Mouse (Mus musculus) midbrain, embryonic 15.5 days (tissue): ENCODE data around the gene Gpd2. TPM values are rescaled to one million over a fixed set of nuclear protein-coding genes. Genes with fewer than 3 reads are reported as not detected.
A peak's percentile ranks its signal among the peaks of the same experiment; 100 is the strongest.

ENCODE experiments used
- ATAC-seq: fragments of 200-750 bp; cut with Nextera tagmentation; replicated peaks from 2 replicates; pipeline ENCODE4 v1.8.0; 2017; ENCODE audit warnings: moderate TSS enrichment
- H3K27ac ChIP-seq: fragments of 300-500 bp; sonication (generic); 2 replicates; pipeline ENCODE4 v1.5.1; 2015; ENCODE audit warnings: mild to moderate bottlenecking, inconsistent platforms
- H3K27me3 ChIP-seq: fragments of 300-500 bp; sonication (generic); replicated peaks from 2 replicates; pipeline ENCODE4 v1.6.1; 2015; ENCODE audit warnings: inconsistent platforms
- H3K36me3 ChIP-seq: fragments of 300-500 bp; sonication (generic); replicated peaks from 2 replicates; pipeline ENCODE4 v1.6.1; 2015; ENCODE audit warnings: inconsistent platforms
- H3K4me1 ChIP-seq: fragments of 300-500 bp; sonication (generic); 2 replicates; pipeline ENCODE4 v1.6.1; 2015; ENCODE audit warnings: inconsistent platforms
- H3K4me2 ChIP-seq: fragments of 300-500 bp; sonication (generic); 2 replicates; pipeline ENCODE4 v1.6.1; 2015; ENCODE audit warnings: inconsistent platforms, mild to moderate bottlenecking, moderate library complexity
- H3K4me3 ChIP-seq: fragments of 300-500 bp; sonication (generic); 2 replicates; pipeline ENCODE4 v1.5.1; 2015; ENCODE audit warnings: mild to moderate bottlenecking, inconsistent platforms
- H3K9ac ChIP-seq: fragments of 300-500 bp; sonication (generic); 2 replicates; pipeline ENCODE4 v1.6.1; 2015; ENCODE audit warnings: mild to moderate bottlenecking, inconsistent platforms
- H3K9me3 ChIP-seq: fragments of 300-500 bp; sonication (generic); 2 replicates; pipeline ENCODE4 v1.6.1; 2016; ENCODE audit warnings: inconsistent platforms
- WGBS: fragments of 180-500 bp; shearing (Covaris S2); methylation state at CpG from one replicate; pipeline ENCODE4 v1.1.7; 2015; ENCODE audit warnings: mixed read lengths; 5-methylcytosine and 5-hydroxymethylcytosine counted together
- polyA plus RNA-seq: library from polyadenylated mRNA; unstranded; fragments of >200 nt; fragmentation: Nextera tagmentation; extraction: Ambion mirVana; gene quantifications from 2 replicates; pipeline ENCODE4 v1.2.1, GENCODE M21; 2015

Gpd2 gene
- polyA plus RNA-seq, 1 experiment from 2014 or later: 19.5 TPM

DNA sequence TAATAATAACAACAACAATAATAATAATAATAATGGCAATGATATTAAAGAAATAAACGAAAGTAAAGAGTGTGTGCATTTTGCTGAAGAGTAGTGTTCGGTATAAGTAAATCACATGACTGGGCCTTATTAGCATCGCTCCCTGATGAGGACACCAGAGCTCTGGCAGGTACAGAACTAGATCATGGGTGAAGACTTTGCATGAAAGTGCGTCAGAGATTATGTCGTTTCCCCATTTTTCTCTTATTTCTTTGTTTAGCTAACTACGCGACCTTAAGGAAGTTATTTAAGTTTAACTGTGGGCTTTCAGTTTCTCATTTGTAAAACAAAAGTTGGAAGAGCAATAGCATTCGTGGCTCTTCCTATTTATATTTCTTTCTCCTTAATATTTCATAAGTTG, 5.1 kb upstream of the Gpd2 start:
- no peaks in the 10 kb centered on the region for H3K36me3 ChIP-seq
- peaks cover 2% of the 10 kb centered on the region for H3K4me1 ChIP-seq
- no peak for ATAC-seq
- no peaks in the 10 kb centered on the region for H3K9me3 ChIP-seq
- H3K4me2 ChIP-seq: no peak overlapping the region
- H3K27ac ChIP-seq: no peak overlapping the region
- H3K27me3 ChIP-seq: no peaks in the 10 kb centered on the region
- no peak overlapping the region for H3K9ac ChIP-seq
- WGBS: 92% methylated on average over 8 of the region's 8 CpGs
- no peak overlapping the region for H3K4me3 ChIP-seq

GRCm38 (mm10) chr2:57236246-57236645, 1.2 kb upstream of the Gpd2 start:
- no peaks in the 10 kb centered on the region for H3K36me3 ChIP-seq
- no peak overlapping the region for H3K9ac ChIP-seq
- H3K4me2 ChIP-seq: no peak overlapping the region
- H3K27me3 ChIP-seq: peaks cover 6% of the 10 kb centered on the region; the same call in 1 of the 2 replicates
- H3K9me3 ChIP-seq: no peaks in the 10 kb centered on the region
- no peak overlapping the region for H3K27ac ChIP-seq
- peaks cover 14% of the 10 kb centered on the region for H3K4me1 ChIP-seq
- no peak overlapping the region for H3K4me3 ChIP-seq
- 87% methylated on average over 2 of the region's 2 CpGs for WGBS
- no peak for ATAC-seq

DNA sequence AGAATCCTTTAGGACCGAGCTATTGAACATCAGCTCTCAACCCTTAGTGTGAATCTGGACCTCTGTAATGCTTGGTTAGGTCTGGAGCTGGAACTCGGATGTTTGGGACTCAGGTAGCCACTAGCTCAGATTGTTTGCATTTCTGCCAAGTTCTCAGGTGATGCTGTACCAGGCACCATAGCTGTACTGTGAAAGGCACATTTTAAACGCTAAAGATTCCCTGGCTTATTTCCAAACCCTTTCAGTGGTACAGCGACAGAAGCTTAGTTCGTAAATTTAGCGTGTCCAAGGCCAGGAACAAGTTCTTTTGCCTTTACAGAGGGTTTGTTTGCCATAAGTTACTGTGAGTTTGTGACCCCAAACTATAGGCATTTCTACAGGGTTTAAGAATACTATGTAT, 409 bp upstream of the Gpd2 start:
- no peaks in the 10 kb centered on the region for H3K36me3 ChIP-seq
- peaks cover 14% of the 10 kb centered on the region for H3K4me1 ChIP-seq
- H3K9me3 ChIP-seq: no peaks in the 10 kb centered on the region
- peak overlapping the region; percentile 79 for H3K4me3 ChIP-seq
- H3K9ac ChIP-seq: no peak overlapping the region
- peaks cover 6% of the 10 kb centered on the region; the same call in 1 of the 2 replicates for H3K27me3 ChIP-seq
- H3K4me2 ChIP-seq: peak overlapping the region; percentile 98
- H3K27ac ChIP-seq: no peak overlapping the region
- ATAC-seq: no peak
- 35% methylated on average over 6 of the region's 6 CpGs for WGBS

DNA sequence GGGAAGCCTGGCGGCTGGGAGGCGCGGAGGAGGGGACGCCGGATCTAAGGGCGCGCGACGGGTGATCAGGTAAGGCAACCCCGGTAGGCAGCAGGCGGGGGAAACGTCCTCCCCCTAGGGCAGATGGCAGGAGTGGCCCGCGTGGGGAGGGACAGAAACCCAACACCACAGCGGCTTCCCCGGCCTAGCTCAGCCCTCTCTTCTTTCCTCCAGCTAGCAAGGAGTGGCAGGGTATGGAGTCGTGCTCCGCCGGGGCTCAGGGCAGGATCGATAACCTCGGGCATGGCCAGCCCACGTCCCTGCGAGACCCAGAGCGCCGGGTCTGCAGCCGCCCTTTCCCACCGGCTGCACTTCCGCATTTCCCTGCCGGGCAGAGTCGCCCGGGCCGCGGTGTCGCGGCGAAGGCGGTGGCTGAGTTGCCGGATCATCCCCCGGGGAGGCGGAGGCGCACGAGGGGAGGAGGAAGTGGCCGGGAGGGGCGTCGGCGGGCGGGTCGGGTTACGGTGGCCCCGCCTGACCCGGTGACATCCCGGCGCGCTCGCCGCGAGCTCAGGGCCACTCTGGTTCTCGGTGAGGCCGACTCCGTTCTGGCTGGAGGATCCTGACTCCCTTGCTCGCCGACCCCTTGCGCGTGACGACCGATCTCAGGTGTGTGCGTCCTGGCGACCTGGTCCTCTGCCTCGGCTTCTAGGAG, 632 bp downstream of the Gpd2 start:
- peaks cover 14% of the 10 kb centered on the region for H3K4me1 ChIP-seq
- peak; percentile 81 for ATAC-seq
- H3K9ac ChIP-seq: peak overlapping the region; percentile 81
- peak overlapping the region; percentile 98 for H3K4me2 ChIP-seq
- H3K27me3 ChIP-seq: peaks cover 6% of the 10 kb centered on the region; the same call in 1 of the 2 replicates
- no peaks in the 10 kb centered on the region for H3K36me3 ChIP-seq
- H3K4me3 ChIP-seq: peak overlapping the region; percentile 79
- WGBS: 0% methylated on average over 67 of the region's 69 CpGs
- H3K9me3 ChIP-seq: no peaks in the 10 kb centered on the region
- peak overlapping the region; percentile 17 for H3K27ac ChIP-seq

DNA sequence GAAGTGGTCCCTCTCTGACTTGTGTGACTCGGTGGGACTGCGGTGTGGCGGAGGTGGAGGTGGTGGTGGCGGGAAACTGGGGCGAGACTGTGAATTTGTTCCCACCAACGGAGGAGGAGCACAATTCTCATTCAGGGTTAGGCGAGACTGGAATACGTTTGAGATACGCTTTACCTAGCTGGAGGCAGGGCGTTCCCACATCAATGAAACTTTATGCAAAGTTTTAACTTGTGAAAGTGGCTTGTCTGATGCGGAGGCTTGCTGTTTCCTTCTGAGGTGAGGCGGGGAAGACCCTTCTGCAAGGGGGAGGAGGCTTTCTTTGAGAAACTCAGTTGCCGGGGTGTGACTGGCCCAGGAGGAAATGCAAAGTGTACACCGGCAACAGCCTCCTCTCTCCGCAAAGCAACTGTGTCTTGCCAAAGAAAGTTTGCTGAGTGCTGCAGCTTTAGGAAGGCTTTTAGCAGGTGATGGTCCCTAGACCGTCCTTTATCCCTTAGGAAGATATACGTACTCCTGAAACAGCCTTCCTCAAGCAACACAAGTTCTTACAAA, 1.3 kb downstream of the Gpd2 start:
- no peaks in the 10 kb centered on the region for H3K36me3 ChIP-seq
- H3K27ac ChIP-seq: 0 out of 2 replicates have a peak overlapping the region, but pooled peaks have one; percentile 17
- peak overlapping the region; percentile 79 for H3K4me3 ChIP-seq
- H3K9me3 ChIP-seq: no peaks in the 10 kb centered on the region
- WGBS: 4% methylated on average over 17 of the region's 17 CpGs
- peak overlapping the region; percentile 98 for H3K4me2 ChIP-seq
- no peak for ATAC-seq
- H3K9ac ChIP-seq: peak overlapping the region; percentile 81
- peaks cover 14% of the 10 kb centered on the region for H3K4me1 ChIP-seq
- H3K27me3 ChIP-seq: peaks cover 6% of the 10 kb centered on the region; the same call in 1 of the 2 replicates

DNA sequence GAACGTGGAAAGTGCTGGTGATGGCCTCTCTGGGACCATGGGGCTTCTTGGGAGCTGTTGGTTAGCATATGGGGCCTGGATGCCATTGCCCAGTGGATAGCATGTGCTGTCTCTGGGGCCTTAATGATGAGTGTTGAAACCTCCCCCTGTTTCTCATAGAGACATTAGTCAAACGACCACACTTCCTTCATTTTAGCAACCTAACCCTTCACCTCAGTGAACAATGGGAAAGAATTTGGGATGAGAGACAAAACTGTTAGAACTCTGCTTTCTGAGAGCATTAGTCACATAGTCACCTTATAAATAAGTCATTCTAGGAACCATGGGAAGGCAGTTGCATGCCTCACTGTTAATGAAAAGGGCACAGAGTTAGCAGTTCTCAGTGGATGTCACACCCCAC, 1.9 kb downstream of the Gpd2 start:
- H3K4me1 ChIP-seq: peaks cover 14% of the 10 kb centered on the region
- no peak overlapping the region for H3K4me3 ChIP-seq
- no peaks in the 10 kb centered on the region for H3K36me3 ChIP-seq
- ATAC-seq: no peak
- no peak overlapping the region for H3K27ac ChIP-seq
- no peak overlapping the region for H3K4me2 ChIP-seq
- peaks cover 6% of the 10 kb centered on the region; the same call in 1 of the 2 replicates for H3K27me3 ChIP-seq
- H3K9me3 ChIP-seq: no peaks in the 10 kb centered on the region
- WGBS: 24% methylated on average over 2 of the region's 2 CpGs
- no peak overlapping the region for H3K9ac ChIP-seq

DNA sequence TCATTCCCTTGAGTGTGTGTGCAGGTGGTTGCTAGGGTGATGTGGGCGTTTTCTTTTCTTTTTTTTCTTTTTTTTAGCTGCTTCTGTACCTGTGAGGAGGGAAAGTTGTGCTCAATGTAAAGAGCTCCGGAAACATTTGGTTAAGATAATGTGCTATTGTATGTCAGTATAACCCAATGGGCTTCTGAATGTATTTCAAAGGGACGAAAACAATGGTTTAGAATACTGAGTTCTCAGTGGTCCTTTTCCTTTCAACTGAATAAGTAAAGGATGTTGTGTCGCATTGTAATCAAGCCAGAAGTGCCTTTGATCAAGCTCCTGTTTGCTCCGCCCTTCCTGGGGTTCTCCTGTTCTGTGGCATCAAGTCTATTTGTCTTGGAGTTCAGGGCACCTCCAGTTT, 6.6 kb downstream of the Gpd2 start:
- Histone ChIP-seq H3K9ac (no peak overlapping the region), H3K4me1 (peaks cover under 1% of the 10 kb centered on the region; the same call in 1 of the 2 replicates), H3K9me3 (no peaks in the 10 kb centered on the region), H3K36me3 (no peaks in the 10 kb centered on the region), H3K27ac (no peak overlapping the region), H3K27me3 (peaks cover 2% of the 10 kb centered on the region; the same call in 1 of the 2 replicates), H3K4me2 (no peak overlapping the region), H3K4me3 (no peak overlapping the region)
- 57% methylated on average over 5 of the region's 5 CpGs for WGBS
- no peak for ATAC-seq

GRCm38 (mm10) chr2:57245721-57246328, 8.4 kb downstream of the Gpd2 start:
- Histone ChIP-seq H3K27ac (no peak overlapping the region), H3K9ac (no peak overlapping the region), H3K4me3 (no peak overlapping the region), H3K27me3 (peaks cover 3% of the 10 kb centered on the region; the same call in 1 of the 2 replicates), H3K4me2 (no peak overlapping the region), H3K4me1 (no peaks in the 10 kb centered on the region), H3K9me3 (no peaks in the 10 kb centered on the region), H3K36me3 (no peaks in the 10 kb centered on the region)
- WGBS: 93% methylated on average over 6 of the region's 6 CpGs
- ATAC-seq: no peak

DNA sequence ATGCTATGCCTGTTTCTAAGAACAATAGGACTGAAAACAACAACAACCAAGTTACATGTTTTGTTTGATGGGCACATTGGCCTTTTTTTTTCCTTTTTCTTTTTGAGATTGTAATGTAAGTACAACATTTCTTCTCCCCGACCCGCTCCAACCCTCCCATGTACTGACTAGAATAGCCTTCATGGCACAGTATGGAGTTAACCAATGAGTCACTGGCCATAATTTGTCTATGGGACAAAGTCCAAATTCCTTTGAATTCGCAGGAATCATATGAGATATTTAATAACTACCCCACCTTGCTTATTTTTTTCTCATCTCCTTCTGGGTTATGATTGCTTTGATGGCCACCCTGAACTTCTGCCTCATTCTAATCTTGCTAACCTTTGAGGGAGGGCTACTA, 12.7 kb downstream of the Gpd2 start:
- no peak overlapping the region for H3K27ac ChIP-seq
- no peak overlapping the region for H3K9ac ChIP-seq
- peaks cover 3% of the 10 kb centered on the region; the same call in 1 of the 2 replicates for H3K27me3 ChIP-seq
- no peak for ATAC-seq
- H3K4me2 ChIP-seq: no peak overlapping the region
- H3K4me3 ChIP-seq: no peak overlapping the region
- WGBS: 95% methylated on average over 3 of the region's 3 CpGs
- no peaks in the 10 kb centered on the region for H3K9me3 ChIP-seq
- H3K36me3 ChIP-seq: no peaks in the 10 kb centered on the region
- no peaks in the 10 kb centered on the region for H3K4me1 ChIP-seq

GRCm38 (mm10) chr2:57251636-57252317, 14.3 kb downstream of the Gpd2 start:
- H3K27ac ChIP-seq: no peak overlapping the region
- H3K9ac ChIP-seq: no peak overlapping the region
- no peak overlapping the region for H3K4me2 ChIP-seq
- H3K4me3 ChIP-seq: no peak overlapping the region
- no peak for ATAC-seq
- H3K4me1 ChIP-seq: peaks cover 3% of the 10 kb centered on the region; the same call in 1 of the 2 replicates
- H3K9me3 ChIP-seq: no peaks in the 10 kb centered on the region
- peaks cover 3% of the 10 kb centered on the region; the same call in 1 of the 2 replicates for H3K27me3 ChIP-seq
- H3K36me3 ChIP-seq: no peaks in the 10 kb centered on the region
- 95% methylated on average over 13 of the region's 13 CpGs for WGBS

DNA sequence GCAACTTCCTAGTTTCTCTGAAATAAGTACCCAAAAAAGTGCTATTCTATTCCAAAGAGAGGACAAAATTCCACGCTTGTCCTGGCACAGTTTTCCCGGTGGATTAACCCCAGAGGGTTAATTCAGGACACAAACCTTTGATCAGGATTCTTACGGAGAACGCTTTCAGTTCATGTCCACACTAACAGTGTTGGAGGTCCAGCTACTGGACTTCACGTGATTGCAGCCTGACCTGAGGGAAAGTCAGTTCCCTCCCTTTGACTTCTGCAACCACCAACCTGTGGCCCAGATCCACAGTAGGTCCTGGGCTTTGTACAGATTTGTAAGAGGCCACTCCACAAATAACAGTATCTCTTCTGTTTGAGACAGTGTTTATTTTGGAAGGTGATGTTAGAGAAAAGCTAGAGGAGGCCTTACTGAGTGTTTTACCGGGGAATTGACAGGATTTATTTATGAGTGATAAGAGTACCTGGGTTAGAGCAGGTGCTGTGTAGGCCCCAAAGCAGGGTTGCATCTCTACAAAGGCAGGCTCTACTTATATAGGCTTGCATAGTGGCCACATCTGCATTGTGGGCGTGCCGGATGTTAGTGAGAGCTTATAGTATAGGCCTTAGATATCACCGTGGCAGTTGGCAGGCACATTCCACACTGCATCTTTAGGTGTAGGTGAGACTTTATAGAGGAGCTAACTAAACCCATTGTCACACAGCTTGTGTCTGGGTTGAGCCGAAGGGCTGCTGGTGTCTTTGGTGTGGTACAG, 15.3 kb downstream of the Gpd2 start:
- Histone ChIP-seq H3K27me3 (peaks cover 3% of the 10 kb centered on the region; the same call in 1 of the 2 replicates), H3K4me3 (no peak overlapping the region), H3K4me2 (no peak overlapping the region), H3K4me1 (peaks cover 3% of the 10 kb centered on the region; the same call in 1 of the 2 replicates), H3K27ac (no peak overlapping the region), H3K9me3 (no peaks in the 10 kb centered on the region), H3K9ac (no peak overlapping the region), H3K36me3 (no peaks in the 10 kb centered on the region)
- 72% methylated on average over 10 of the region's 10 CpGs for WGBS
- no peak for ATAC-seq
